Mouse (Mus musculus): Measurements from ENCODE around the gene Slc8a1.
A peak's percentile ranks its signal among the peaks of the same experiment; 100 is the strongest.

Slc8a1 gene

DNA sequence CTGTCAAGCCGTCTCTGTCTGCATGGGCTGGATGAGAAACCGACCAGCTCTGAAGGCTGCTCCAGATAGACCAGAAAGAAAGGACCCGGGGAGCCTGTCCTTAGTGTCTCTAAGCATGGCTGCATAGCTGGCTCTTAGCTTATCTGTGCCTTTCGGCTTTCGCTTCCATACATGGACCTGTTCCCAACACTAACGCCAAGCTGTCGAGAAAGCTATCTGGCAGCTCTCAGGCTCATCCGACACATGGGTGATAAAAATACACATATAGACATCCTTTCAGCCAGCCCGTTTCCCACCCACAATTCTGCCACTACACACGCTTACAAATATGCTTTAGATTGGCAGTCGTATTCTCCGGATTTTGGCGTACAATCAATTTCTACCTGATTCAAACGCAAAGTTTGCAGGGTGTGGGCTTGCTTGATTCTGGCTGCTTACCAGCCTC is at the start of gene Slc8a1:
Gene Slc8a1 (minus strand): TSS at position 67 of the 445 bp plus-strand sequence.
- peak; percentile 43 for DNase-seq

DNA sequence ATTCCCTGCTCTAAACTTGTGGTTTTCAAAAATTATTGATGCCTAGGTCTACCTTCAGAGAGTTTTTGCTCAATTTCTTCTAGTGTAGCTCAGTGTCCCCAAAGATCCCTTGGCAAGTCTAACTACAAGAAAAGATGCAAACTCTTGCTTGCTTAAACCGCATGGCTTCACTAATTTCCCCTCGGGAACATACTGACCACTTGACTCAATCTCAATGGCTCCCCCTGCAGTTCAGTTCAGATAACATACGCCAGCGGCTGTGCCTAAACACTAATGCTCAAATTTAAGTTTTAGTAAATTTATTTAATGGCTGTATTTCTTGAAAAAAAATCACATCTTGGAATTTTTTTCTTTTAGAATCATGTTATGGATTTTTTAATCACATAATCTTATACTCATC is 49.2 kb upstream of the Slc8a1 start:
- DNase-seq, result peak; percentile 37

DNA sequence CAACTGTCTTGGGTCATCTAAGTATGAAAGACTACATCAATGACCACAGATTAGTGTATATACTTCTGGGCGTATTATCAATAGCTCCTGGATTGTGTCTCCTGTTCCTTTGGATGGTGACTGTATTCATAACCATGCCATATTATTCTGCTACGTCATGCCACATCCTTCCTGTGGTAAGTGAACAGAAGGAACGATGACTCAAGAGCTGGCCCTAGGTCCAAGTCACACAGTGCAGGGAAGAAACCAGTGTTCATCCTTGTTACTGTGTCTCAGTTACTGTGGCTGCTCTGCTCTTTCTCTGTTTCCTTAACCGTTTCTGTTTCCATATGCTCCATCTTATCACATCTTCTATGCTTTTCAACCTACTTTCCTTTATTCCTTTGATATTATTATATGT is 44.1 kb upstream of the Slc8a1 start:
- no peak for DNase-seq

DNA sequence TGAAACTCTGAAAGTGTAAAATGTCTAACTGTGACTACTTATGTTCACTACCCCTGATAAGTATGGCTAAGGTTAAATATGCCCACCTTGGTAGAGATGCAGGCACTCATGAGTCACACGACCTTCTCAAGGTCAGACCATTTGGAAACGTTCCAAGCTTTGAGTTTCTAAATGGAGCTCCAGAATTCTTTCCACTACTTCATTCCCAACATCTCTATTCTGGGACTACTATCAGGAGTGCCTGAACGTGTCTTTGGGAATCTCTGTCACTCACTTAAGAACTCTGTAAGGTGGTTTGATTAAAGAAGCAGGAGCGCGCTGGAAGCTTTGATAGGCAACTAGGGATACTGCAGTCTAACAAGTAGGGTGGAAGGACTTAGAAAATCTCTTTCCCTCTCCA is 43.3 kb upstream of the Slc8a1 start:
- no peak for DNase-seq

DNA sequence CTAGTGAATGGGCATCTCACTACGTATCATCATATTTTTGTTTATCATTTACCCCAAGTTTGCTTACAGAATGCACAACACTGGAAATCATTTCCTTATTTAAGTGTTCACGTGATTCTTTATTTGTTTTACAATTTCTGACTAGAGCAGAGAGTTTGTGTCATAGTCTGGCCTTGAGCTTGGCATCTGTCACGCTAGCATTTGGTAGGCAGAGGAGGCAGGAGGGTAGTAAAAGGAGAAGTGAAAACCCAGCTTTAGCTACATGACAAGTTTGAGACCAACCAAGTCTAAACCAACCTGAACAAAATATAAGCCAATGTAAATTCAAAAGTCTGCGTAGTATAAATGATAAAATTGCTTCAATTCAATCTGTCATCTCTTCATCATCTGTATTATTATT is 41.7 kb upstream of the Slc8a1 start:
- DNase-seq, result no peak

DNA sequence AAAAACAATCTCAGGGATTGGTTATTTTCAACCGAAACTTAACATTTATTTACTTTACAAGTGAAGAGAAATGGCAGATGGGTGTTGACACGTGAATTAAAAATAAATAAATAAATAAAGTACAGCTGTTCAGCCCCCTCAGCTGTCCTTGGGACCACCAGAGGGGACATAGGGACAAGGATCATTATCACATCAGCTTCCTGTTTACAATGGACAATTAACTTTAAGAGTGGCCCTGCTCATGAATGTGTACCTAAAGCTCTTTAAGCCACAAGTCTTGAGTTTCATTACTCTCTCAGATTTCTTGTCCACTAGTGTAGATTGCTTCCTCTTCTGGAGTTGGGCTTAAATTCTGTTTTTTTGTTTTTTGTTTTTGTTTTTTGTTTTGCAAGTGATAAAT is 12.5 kb upstream of the Slc8a1 start:
- no peak for DNase-seq

DNA sequence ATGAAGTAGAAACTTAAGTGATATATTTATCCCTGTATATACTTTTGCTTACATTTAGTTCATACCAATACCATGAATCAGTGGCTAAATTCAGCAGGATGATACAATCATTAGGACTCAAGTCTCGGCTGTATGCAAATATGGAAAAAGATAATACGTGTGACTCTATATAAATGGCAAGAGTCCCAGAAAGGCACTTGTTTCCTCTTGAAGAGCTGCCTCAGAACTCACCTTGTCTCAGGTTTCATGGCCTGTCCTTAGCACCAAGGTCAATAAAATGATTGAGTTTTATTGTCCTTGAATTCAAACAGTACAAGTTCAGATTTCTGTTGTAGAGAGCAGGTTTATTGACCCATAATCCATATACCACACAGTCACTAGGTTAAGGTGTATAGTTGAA is 4.9 kb upstream of the Slc8a1 start:
- DNase-seq, result no peak

DNA sequence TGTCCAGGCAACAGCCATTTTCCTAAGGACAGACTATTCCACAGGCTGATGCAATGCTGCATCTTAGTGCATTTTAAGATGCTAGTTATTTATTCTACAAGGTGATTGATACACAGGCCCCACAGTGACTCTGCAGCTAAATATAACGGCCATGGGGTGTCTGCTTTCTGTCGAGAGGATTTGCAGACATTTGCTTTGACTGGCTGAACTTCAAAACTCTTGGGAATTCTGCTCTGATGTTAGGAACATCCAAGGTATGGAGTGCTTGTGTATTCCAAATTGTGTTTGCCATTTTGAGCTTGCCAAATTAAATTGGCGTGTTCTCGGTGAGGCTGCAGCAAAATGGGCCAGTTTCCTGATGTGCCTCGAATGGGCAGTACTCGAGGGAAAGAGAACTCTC is 2.4 kb upstream of the Slc8a1 start:
- DNase-seq, result no peak

DNA sequence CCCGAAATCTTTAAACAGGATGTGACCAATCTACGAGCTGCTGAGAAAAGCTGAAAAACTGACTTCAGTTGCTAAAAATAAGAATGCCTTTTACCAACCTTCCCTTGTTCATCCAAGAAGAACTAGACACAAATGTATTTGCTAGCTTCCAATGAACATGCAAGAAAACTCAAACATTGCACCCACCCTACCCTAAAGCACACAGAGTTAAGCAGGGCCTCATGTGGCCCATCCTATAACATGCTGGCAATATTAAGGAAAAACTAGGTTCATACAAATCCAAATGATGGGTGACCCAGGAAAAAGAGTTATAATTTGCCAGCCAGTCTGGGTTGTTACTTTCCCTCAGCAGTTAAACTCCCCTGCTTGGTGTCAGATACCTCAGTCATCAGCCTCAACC is 398 bp downstream of the Slc8a1 start:
- no peak for DNase-seq

DNA sequence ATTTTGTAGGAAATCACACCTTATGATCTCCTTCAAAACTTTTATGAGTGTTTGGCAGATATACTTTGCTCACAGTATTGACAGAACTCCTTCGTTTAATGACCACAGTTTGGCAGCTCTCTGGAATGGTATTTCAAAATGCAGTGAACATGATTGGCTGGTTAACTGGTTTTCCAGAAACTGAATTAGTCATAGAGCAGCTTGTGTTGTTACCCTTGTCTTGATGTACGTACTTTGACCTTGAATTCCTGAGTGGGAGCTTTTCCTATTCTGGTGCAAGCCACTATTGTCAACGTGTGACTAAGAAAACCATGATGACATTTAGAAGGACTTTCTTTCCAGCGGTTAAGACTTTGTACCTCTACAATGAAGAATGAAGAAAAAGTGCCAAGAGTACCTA is 868 bp downstream of the Slc8a1 start:
- DNase-seq, result no peak

DNA sequence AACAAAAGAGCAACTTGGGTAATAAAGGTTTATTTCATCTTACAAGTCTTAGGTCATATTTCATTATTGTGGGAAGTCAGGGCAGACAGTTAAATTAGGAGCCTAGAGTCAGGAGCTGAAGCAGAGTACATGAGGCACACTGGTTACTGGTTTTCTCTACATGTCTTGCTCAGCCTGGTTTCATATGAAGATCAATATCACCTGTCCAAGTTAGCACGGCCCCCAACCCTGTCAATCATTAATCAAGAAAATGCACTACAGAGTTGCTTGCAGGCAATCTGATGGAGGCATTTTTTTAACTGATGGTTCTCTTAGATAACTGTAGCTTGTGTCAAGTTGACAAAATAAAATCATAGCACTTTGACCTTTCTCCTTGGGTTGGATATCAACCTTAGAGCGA is 2.6 kb downstream of the Slc8a1 start:
- no peak for DNase-seq

DNA sequence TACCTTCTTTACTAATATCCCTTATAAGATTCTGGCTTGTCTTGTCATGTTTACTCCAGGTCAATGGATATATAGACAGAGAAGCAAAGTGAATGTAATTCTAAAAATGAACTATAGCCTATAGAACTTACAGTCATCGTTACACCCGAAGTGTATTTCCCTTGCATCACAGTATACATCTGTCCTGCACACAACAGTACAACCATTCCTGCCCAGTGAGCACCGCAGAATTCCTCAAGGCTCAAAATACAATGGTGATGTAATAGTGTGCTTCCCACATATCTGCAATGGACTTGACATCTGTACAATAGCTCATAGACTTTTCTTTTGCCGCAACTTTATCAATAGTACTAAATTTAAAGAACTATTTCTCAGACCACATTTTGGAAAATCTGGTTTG is 8.3 kb downstream of the Slc8a1 start:
- no peak for DNase-seq

DNA sequence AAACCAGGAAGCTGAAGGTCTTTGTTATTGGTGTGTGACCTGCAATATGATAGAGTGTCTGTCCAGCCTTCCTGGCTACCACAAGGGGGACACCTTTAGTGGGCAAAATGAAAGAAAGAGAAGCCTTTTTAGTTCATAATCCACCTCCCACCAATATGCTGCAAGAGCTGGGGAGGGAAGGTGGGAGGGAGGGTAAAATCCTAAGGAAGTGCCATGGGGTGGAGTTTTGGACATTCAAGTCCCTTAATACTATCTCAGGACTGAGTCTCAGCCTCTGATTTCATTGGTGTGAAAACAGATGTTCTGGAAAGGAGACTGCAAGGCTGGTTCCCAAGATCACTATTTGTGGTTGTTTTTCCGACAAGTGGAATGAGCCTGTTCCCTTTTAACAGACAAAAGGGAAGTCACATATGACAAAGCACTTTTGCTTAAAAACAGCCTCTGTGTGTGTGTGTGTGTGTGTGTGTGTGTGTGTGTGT is 25.9 kb downstream of the Slc8a1 start:
- DNase-seq, result no peak

DNA sequence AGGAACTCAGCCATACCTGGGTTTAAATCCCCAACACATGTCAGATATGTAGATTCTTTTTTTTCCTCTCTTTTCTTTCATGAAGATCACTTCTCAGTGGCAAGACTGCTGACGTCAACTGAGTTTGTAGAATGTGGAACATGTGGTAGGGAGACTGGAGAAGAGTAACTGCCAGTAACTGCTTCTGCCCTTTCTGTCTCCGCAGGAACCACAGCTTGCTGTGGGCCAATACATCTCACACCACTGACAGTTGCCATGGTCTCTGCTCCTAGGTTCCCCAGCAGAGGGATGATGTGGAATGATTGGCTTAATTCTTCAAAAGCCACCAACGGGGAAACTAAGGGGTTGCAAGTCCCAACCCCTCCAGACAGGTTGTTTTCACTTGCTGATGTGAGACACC is 33.4 kb downstream of the Slc8a1 start:
- DNase-seq, result no peak

DNA sequence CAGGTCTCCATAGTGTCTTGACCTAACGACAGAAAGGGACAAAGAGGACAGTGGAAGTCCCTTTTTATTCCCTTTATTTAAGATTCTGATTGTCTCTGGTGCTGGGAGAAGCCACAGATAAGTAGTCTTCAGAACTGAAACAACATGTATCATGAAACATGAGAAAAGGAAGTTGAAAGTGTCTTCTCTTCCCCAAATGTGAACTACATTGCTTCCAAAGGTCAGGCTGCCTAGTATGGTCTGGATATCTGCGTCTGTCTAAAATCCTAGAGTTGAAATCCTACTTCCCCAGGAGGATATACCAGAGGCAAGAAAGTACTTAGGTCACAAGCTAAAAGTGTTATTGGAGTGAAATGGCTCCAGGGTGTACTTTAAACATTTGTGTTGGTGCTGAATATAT is 34.9 kb downstream of the Slc8a1 start:
- DNase-seq, result no peak

DNA sequence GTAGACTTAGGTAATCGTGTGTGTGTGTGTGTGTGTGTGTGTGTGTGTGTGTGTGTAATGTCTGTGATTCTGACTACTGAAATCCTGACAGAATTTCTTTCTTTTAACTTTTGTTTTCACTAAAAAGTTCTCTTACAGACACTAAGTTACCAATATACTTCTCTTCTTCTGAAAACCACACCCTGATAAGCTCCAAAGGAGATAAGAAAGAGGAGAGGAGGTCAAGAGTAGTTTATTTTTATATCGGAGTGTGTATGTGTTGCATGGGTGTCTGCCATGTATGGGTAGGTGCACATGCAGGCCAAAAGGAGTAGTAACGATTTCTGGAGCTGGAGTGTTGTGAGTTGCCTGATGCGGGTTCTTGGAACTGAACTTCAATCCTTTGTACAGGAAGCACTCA is 36.5 kb downstream of the Slc8a1 start:
- DNase-seq, result no peak

DNA sequence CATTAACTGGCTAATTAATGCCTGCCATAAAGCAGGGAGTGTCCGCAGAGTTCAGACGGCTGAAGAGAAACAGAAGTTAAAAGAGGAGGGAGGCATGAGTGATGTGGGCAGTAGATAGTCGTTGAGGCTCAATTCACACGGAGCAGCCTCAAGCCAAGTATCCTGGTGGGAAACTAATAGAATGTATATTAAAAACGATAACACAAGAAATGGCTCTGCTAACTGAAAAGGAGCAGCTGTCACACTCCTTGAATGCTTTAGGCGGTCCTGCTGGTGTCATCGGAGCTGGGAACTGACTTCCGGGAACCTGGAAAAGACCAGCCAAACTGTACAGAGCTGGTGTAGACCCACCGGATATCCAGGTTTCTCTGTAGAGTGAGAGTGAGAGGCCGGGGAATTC is 39.4 kb downstream of the Slc8a1 start:
- peak; percentile 2 for DNase-seq

DNA sequence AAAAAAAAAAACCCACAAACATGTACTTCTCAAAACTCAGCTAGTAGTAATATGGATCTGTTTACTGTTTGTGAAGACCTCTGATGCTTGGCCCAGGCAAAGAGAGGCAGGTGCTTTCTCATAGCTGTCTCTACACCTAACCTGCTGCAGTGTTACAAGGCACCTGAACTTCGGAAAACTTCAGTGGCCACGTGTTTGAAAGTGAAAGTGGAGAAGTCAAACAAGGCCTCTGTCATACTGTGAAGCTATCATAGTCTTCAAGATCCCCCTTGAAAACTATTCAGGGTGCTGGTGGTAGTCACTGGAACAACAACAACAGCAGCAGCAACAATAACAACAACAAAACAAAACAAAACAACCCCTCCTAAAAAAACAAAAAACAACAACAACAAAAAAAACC is 40.5 kb downstream of the Slc8a1 start:
- DNase-seq, result no peak

DNA sequence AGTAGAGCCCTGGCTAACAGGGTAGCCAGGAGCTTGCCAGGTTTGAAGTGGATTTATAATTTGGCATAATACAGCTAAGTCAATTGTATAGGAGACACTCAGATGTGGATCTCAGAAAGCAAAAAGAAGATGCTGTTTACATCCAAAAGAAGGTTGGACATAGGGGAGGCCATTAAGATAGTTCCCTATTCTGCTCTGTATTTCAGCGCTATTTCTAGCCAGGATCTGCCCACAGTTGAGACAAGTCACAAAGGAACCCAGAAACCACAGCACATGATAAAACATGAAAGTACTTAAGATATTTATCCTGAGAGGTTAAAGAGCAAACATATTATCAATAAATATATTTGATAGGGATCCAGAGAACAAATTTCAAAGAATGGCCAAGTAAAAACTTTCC is 43.2 kb downstream of the Slc8a1 start:
- no peak for DNase-seq

DNA sequence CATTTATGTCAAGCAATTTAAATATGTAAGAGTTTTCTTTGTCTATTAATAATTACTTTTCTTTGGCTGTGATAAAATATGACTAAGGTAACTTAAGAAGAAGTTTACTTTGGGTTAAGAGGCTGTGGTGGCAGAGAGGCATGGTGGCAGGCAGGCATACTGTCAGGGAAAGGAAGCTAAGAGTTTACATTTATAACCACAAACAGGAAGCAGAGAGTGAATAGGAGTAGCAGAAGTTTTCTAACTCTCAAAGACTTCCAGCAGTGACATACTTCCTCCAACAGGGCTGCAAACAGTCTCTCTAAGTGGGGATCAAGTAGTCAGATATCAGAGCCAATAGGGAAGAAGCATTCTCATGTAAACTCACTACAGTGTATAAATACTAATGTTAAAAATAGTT is 58.6 kb downstream of the Slc8a1 start:
- no peak for DNase-seq

DNA sequence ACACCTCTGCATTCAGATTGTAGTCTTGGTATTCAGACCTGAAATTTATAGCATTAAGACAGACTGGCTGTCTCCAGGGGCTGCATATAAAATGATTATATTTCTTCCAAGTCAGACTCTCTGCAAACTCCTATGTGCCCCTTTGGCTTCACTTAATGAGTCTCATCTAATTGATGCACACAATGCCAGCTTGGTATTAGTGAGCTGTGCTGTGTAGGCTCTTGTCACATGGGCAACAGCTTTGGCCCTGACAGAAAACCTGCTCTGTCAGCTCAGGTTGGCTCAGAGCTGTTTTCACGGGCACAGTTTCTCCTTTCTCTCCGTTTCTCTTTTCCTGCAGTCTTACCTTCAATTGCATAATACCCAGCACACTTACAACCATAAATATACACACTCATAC is 60.7 kb downstream of the Slc8a1 start:
- DNase-seq, result no peak

DNA sequence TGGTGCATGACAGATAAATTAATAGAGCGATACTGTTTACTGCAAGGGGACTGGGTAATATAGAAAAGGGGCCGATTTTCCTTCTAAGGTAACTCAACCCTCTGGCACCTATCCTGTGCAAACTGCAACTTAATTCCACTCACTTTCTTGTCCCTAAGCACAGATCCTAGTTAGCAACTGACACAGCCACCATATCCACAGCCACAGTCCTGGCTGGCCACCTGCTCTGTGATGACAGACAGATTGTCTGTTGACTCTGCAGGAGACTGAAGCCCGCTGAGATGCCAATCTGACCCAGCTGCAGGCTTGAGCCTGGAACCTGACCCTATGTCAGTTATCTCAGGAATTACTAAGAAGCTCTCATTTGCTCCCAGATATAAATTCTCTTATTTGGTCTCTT is 62.0 kb downstream of the Slc8a1 start:
- DNase-seq, result no peak

DNA sequence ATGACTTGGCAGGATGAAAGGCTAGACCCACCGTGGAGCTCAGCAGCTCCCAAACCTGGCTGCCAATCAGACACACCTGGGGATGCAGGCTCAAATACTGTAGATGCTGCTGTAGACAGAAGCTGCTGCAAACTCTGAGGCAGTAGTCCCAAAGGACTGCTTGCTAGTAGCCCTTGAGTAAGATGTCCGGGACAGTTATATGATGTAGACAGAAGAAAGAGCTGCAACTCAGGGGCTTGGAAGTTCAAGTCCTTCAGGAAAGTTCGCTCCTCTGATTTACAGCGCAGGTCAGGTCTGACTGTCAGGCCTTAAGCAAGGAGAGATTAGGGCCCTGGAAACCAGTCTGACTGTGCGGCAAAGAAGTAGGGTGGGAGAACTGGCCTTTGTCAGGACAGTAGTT is 66.9 kb downstream of the Slc8a1 start:
- DNase-seq, result no peak

DNA sequence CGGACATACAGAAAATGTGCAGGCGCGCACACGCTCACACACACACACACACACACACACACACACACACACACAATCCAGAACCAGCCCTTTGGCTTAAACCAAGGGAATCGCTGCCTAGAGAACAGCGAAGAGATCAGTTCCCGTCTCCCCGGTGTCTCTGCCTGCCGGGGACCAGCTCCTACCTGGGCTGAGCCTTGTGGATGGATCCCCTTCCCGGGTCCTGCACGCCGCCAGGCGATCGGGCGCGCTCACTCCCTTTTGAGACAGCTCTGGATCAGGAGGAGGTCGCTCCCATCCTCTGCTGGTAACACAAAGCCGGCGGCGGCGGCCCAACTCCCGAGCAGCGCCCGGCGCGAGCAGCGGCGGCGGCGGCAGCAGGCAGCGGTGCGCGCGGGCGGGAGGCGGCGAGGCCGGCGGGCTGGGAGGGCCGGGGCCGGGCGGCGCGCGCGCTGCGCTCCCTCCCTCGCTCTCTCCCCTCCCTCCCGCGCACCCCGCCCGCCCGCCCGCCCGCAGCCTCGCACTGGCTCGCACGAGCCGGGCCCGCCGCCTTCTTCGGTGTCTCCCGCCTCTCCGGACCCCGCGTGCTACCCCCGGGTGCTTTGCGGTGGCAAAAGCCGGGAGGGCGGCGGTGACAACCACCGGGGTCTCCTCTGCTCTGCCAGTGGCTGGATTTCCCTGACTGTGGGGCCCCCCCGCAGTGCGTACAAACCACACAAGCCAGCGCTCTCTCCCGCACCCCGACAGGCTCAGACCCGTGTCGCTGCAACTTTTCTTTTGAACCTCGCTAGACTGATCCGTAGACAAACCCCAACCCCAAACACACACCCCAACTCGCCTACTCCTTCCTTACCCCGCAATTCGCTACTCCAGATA is 68.1 kb downstream of the Slc8a1 start:
- peak; percentile 77 for DNase-seq
